Mouse (Mus musculus): ENCODE data around the gene Gm17949. TPM values are rescaled to one million over a fixed set of nuclear protein-coding genes. Genes with fewer than 3 reads are reported as not detected.

Gm17949 gene
- total RNA-seq, 1 experiment = not detected

DNA sequence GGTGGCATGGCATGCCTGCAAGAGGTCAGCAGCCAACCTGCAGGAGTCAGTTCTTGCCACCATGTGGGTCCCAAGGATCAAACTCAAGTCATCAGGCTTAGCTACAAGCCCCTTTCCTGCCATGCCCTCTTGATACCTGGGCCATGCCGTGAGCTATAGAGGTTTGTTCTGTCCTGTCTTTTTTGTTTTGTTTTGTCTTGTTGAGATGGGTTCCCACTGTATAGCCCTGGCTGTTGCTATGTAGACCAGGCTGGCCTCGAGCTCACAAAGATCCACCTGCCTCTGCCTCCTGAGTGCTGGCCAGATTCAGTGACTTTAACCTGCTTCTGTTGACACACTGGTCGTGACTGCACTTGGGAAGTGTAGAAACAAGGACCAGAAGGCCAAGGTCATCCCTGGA lies 35.9 kb upstream of the Gm17949 start:
- Histone ChIP-seq H3K4me3 (ENCODE audit: insufficient read depth in 1 of 2, low read depth in 1 of 2, low read length in 2 of 2, poor library complexity in 1 of 2, severe bottlenecking in 1 of 2) (no peak overlapping the region), H3K36me3 (ENCODE audit: control insufficient read depth, insufficient read depth, low read length, poor library complexity, severe bottlenecking) (no peaks in the 10 kb centered on the region), H3K27ac (ENCODE audit: insufficient read depth, low read depth, low read length, poor library complexity, severe bottlenecking) (no peak overlapping the region), H3K9ac (ENCODE audit: insufficient read depth, low read depth, low read length, poor library complexity, severe bottlenecking) (no peak overlapping the region), H3K9me3 (ENCODE audit: control insufficient read depth, insufficient read depth, low read depth, low read length) (no peaks in the 10 kb centered on the region), H3K4me1 (ENCODE audit: control insufficient read depth in 2 of 2, insufficient read depth in 2 of 2, low read length in 2 of 2, poor library complexity in 1 of 2) (peaks cover 1 to 3% of the 10 kb centered on the region in 2 experiments; a peak in 1 of 4 replicates)
- TF ChIP-seq ZC3H11A (IDR thresholded peaks at IDR 0.05; ENCODE audit: borderline replicate concordance, low read depth, low read length) (no peak), CHD2 (IDR thresholded peaks at IDR 0.05; ENCODE audit: low read depth, low read length) (no peak), HCFC1 (IDR thresholded peaks at IDR 0.05; ENCODE audit: borderline replicate concordance, insufficient read depth, low read length) (no peak), MAFK (IDR thresholded peaks at IDR 0.05; ENCODE audit: insufficient read depth, low read depth, low read length) (no peak), ZNF384 (IDR thresholded peaks at IDR 0.05; ENCODE audit: low read depth, low read length) (no peak)
- in situ Hi-C loops (cut with MboI; ENCODE audit: low sequenced_read_pairs in 2 of 2, unreplicated experiment in 2 of 2) = no loop called here
- DNase-seq (ENCODE audit: low read depth, low spot score) = no peak

DNA sequence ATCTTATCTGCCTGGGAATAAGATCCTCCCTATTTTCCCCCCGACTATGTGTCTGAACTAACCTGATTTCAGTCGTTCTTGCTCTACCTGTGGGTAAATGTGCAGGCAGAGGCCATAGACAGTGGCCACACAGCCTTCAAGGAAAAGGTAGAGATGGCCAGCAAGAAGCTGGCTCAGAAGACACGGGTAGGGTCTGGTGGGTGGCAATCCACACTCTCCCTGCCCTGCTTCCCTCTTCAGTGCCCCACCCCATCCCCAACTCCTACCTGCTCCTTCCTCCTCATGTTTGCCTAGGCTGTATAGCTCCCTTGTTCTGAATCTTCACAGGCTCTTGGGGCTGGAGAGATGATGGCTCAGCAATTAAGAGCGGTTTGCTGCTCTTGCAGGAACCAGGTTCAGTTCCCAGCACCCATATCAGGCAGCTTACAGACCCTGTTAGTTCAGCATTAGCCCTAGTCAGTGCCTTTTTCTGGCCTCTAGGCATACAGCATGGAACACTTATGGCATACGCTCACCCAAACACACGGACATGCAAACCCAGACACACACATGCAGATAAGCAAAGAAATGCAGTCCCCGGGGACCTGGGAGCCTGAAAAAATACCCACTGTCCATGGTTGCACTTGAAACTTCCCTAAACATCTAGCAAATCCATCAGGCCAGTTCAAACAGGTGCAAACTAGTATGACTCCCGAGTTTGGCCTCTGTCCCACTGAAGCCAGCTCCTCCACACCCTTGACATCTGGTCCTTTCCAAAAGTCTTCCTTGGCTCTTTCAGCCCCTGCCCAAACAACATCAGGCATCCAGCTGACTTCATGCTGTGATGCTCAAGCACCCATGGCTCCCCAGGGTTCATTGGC lies 34.5 kb upstream of the Gm17949 start:
- Histone ChIP-seq H3K36me3 (ENCODE audit: control insufficient read depth, insufficient read depth, low read length, poor library complexity, severe bottlenecking) (no peaks in the 10 kb centered on the region), H3K9me3 (ENCODE audit: control insufficient read depth, insufficient read depth, low read depth, low read length) (no peaks in the 10 kb centered on the region), H3K4me1 (ENCODE audit: control insufficient read depth in 2 of 2, insufficient read depth in 2 of 2, low read length in 2 of 2, poor library complexity in 1 of 2) (peaks cover 1 to 3% of the 10 kb centered on the region in 2 experiments; a peak in 1 of 4 replicates), H3K4me3 (ENCODE audit: insufficient read depth in 1 of 2, low read depth in 1 of 2, low read length in 2 of 2, poor library complexity in 1 of 2, severe bottlenecking in 1 of 2) (no peak overlapping the region), H3K9ac (ENCODE audit: insufficient read depth, low read depth, low read length, poor library complexity, severe bottlenecking) (no peak overlapping the region), H3K27ac (ENCODE audit: insufficient read depth, low read depth, low read length, poor library complexity, severe bottlenecking) (no peak overlapping the region)
- TF ChIP-seq ZNF384 (IDR thresholded peaks at IDR 0.05; ENCODE audit: low read depth, low read length) = no peak
- TF ChIP-seq ZC3H11A (IDR thresholded peaks at IDR 0.05; ENCODE audit: borderline replicate concordance, low read depth, low read length) = no peak
- TF ChIP-seq MAFK (IDR thresholded peaks at IDR 0.05; ENCODE audit: insufficient read depth, low read depth, low read length) = no peak
- no peak for TF ChIP-seq CHD2 (IDR thresholded peaks at IDR 0.05; ENCODE audit: low read depth, low read length)
- no peak for TF ChIP-seq HCFC1 (IDR thresholded peaks at IDR 0.05; ENCODE audit: borderline replicate concordance, insufficient read depth, low read length)
- DNase-seq (ENCODE audit: low read depth, low spot score) = no peak
- in situ Hi-C loops (cut with MboI; ENCODE audit: low sequenced_read_pairs in 2 of 2, unreplicated experiment in 2 of 2) = no loop called here

DNA sequence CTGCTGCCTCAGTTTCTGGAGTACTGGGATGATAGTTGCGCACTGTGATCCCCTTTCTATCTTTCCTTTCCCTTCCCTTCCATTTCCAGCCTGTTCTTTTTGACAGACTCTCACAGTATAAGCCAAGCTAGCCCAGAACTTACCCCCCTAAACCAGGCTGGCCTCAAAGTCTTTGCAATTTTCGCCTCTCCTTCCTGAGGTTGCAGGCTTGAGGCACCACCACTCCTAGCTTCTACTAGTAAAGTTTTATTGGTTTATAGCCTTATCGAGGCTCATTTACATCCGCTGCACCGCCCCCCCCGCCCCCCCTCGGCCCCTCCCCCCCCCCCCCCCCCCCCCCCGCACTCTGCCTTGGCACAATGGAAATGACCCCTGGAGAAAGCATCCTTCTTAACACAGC lies 31.7 kb upstream of the Gm17949 start:
- Histone ChIP-seq H3K4me1 (ENCODE audit: control insufficient read depth in 2 of 2, insufficient read depth in 2 of 2, low read length in 2 of 2, poor library complexity in 1 of 2) (peaks cover 1 to 3% of the 10 kb centered on the region in 2 experiments; a peak in 1 of 4 replicates), H3K9ac (ENCODE audit: insufficient read depth, low read depth, low read length, poor library complexity, severe bottlenecking) (no peak overlapping the region), H3K9me3 (ENCODE audit: control insufficient read depth, insufficient read depth, low read depth, low read length) (no peaks in the 10 kb centered on the region), H3K36me3 (ENCODE audit: control insufficient read depth, insufficient read depth, low read length, poor library complexity, severe bottlenecking) (no peaks in the 10 kb centered on the region), H3K4me3 (ENCODE audit: insufficient read depth in 1 of 2, low read depth in 1 of 2, low read length in 2 of 2, poor library complexity in 1 of 2, severe bottlenecking in 1 of 2) (no peak overlapping the region), H3K27ac (ENCODE audit: insufficient read depth, low read depth, low read length, poor library complexity, severe bottlenecking) (no peak overlapping the region)
- no peak for DNase-seq (ENCODE audit: low read depth, low spot score)
- TF ChIP-seq CHD2 (IDR thresholded peaks at IDR 0.05; ENCODE audit: low read depth, low read length) = no peak
- no peak for TF ChIP-seq ZNF384 (IDR thresholded peaks at IDR 0.05; ENCODE audit: low read depth, low read length)
- TF ChIP-seq MAFK (IDR thresholded peaks at IDR 0.05; ENCODE audit: insufficient read depth, low read depth, low read length) = no peak
- TF ChIP-seq ZC3H11A (IDR thresholded peaks at IDR 0.05; ENCODE audit: borderline replicate concordance, low read depth, low read length) = no peak
- no peak for TF ChIP-seq HCFC1 (IDR thresholded peaks at IDR 0.05; ENCODE audit: borderline replicate concordance, insufficient read depth, low read length)
- in situ Hi-C loops (cut with MboI; ENCODE audit: low sequenced_read_pairs in 2 of 2, unreplicated experiment in 2 of 2) = no loop called here

DNA sequence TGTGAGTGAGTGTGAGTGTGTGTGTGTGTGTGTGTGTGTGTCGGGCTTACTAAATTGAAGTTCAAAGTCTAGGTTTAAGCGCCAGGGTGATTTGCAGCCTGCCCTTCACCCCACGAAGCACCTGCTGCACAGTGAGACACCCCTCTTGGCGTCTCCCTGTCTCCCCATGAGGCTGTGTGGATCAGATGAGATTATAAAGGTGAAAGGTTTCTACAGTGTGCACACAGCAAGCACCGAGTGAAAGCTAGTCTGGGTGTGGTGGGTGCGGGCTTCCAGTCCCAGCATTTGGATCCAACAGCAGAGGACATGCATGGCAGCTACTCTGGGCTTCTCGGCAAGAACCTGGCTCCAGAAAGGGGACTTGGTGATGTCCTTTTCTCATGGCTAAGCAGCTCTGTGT lies 30.2 kb upstream of the Gm17949 start:
- H3K36me3 ChIP-seq (ENCODE audit: control insufficient read depth, insufficient read depth, low read length, poor library complexity, severe bottlenecking) = no peaks in the 10 kb centered on the region
- no peak overlapping the region for H3K4me3 ChIP-seq (ENCODE audit: insufficient read depth in 1 of 2, low read depth in 1 of 2, low read length in 2 of 2, poor library complexity in 1 of 2, severe bottlenecking in 1 of 2)
- H3K4me1 ChIP-seq (ENCODE audit: control insufficient read depth in 2 of 2, insufficient read depth in 2 of 2, low read length in 2 of 2, poor library complexity in 1 of 2) = 0 out of 4 replicates have a peak, but pooled peaks cover 0 to 1% of the 10 kb centered on the region in 2 experiments
- in situ Hi-C loops (cut with MboI; ENCODE audit: low sequenced_read_pairs in 2 of 2, unreplicated experiment in 2 of 2) = no loop called here
- no peak overlapping the region for H3K9ac ChIP-seq (ENCODE audit: insufficient read depth, low read depth, low read length, poor library complexity, severe bottlenecking)
- no peak overlapping the region for H3K27ac ChIP-seq (ENCODE audit: insufficient read depth, low read depth, low read length, poor library complexity, severe bottlenecking)
- no peaks in the 10 kb centered on the region for H3K9me3 ChIP-seq (ENCODE audit: control insufficient read depth, insufficient read depth, low read depth, low read length)
- DNase-seq (ENCODE audit: low read depth, low spot score) = no peak
- TF ChIP-seq ZC3H11A (IDR thresholded peaks at IDR 0.05; ENCODE audit: borderline replicate concordance, low read depth, low read length) (no peak), ZNF384 (IDR thresholded peaks at IDR 0.05; ENCODE audit: low read depth, low read length) (no peak), MAFK (IDR thresholded peaks at IDR 0.05; ENCODE audit: insufficient read depth, low read depth, low read length) (no peak), HCFC1 (IDR thresholded peaks at IDR 0.05; ENCODE audit: borderline replicate concordance, insufficient read depth, low read length) (no peak)
